Mouse (Mus musculus): ENCODE data around the gene Srp9. TPM values are rescaled to one million over a fixed set of nuclear protein-coding genes. Genes with fewer than 3 reads are reported as not detected.

Gene Srp9
- polyA plus RNA-seq, 1 experiment: 87.8 TPM

GRCm38 (mm10) chr1:182112385-182112784 is 12.2 kb upstream of the Srp9 start:
- no peaks in the 10 kb centered on the region for H3K36me3 ChIP-seq (ENCODE audit: control insufficient read depth, insufficient read depth, low read length, poor library complexity, severe bottlenecking)
- H3K27ac ChIP-seq (ENCODE audit: insufficient read depth, low read length): no peak overlapping the region
- TF ChIP-seq POLR2A (IDR thresholded peaks at IDR 0.05; ENCODE audit: insufficient read depth, low read length): no peak
- TF ChIP-seq CTCF (IDR thresholded peaks at IDR 0.05; ENCODE audit: low read depth, low read length): no peak
- no peak for TF ChIP-seq EP300 (IDR thresholded peaks at IDR 0.05; ENCODE audit: insufficient read depth, low read depth, low read length)
- no peaks in the 10 kb centered on the region for H3K9me3 ChIP-seq (replicated peaks; ENCODE audit: control insufficient read depth, insufficient read depth, low read length, poor library complexity, severe bottlenecking)
- no peak overlapping the region for H3K9ac ChIP-seq (ENCODE audit: low read depth, poor library complexity, severe bottlenecking)
- H3K4me1 ChIP-seq (ENCODE audit: control insufficient read depth, insufficient read depth, low read length): no peaks in the 10 kb centered on the region
- H3K4me3 ChIP-seq (ENCODE audit: low read depth, low read length): no peak overlapping the region
- H3K27me3 ChIP-seq (ENCODE audit: control insufficient read depth, insufficient read depth, low read length, poor library complexity, severe bottlenecking): no peaks in the 10 kb centered on the region

GRCm38 (mm10) chr1:182113131-182113530 is 11.4 kb upstream of the Srp9 start:
- Histone ChIP-seq H3K9me3 (replicated peaks; ENCODE audit: control insufficient read depth, insufficient read depth, low read length, poor library complexity, severe bottlenecking) (no peaks in the 10 kb centered on the region), H3K4me1 (ENCODE audit: control insufficient read depth, insufficient read depth, low read length) (no peaks in the 10 kb centered on the region), H3K36me3 (ENCODE audit: control insufficient read depth, insufficient read depth, low read length, poor library complexity, severe bottlenecking) (no peaks in the 10 kb centered on the region), H3K27me3 (ENCODE audit: control insufficient read depth, insufficient read depth, low read length, poor library complexity, severe bottlenecking) (no peaks in the 10 kb centered on the region), H3K4me3 (ENCODE audit: low read depth, low read length) (no peak overlapping the region), H3K9ac (ENCODE audit: low read depth, poor library complexity, severe bottlenecking) (no peak overlapping the region), H3K27ac (ENCODE audit: insufficient read depth, low read length) (no peak overlapping the region)
- no peak for TF ChIP-seq EP300 (IDR thresholded peaks at IDR 0.05; ENCODE audit: insufficient read depth, low read depth, low read length)
- no peak for TF ChIP-seq POLR2A (IDR thresholded peaks at IDR 0.05; ENCODE audit: insufficient read depth, low read length)
- TF ChIP-seq CTCF (IDR thresholded peaks at IDR 0.05; ENCODE audit: low read depth, low read length): no peak

DNA sequence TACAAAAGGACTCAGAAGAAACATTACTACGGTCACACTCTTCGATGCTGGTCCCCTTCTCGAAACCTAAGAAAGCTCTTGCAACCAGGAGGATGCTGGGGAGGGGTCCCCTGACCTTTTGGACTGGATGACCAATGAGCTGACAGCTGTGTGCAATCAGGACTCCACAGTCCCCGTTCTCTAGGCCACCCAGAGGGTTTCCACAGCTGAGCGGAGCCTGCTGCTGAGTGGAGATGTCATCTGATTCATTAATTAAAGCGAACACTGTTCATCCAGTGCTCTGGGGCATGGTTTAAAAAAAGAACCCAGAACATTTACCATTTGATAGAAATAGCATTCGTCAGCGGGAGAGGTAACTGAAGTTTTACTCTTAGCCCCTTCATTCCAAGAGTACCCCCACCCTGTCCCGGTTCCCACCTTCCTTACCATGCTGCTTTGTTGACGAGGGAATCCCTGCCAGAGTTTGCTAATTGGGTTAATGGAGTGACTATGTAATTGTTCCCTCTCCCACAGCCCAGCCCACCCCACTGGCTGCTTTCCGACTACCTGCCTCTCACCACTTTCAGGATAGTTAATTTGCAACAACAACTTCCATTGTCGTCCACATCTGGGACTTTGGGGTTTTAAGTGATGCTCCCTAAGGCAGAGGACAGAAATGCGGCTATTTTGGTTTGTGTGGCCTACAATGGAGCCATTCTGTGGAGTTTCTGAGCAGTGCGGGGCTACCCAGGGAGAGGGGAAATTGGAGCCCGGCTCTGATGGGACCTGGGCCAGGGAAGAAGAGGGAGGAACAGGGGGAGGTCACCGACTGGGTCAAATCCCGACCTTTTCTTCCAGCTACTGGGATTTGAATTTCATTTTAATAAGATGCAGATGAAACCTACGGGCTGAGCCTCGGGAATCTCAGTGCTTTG is 10.7 kb upstream of the Srp9 start:
- H3K4me3 ChIP-seq (ENCODE audit: low read depth, low read length): no peak overlapping the region
- TF ChIP-seq CTCF (IDR thresholded peaks at IDR 0.05; ENCODE audit: low read depth, low read length) (no peak), POLR2A (IDR thresholded peaks at IDR 0.05; ENCODE audit: insufficient read depth, low read length) (no peak), EP300 (IDR thresholded peaks at IDR 0.05; ENCODE audit: insufficient read depth, low read depth, low read length) (no peak)
- no peak overlapping the region for H3K27ac ChIP-seq (ENCODE audit: insufficient read depth, low read length)
- H3K27me3 ChIP-seq (ENCODE audit: control insufficient read depth, insufficient read depth, low read length, poor library complexity, severe bottlenecking): no peaks in the 10 kb centered on the region
- H3K4me1 ChIP-seq (ENCODE audit: control insufficient read depth, insufficient read depth, low read length): no peaks in the 10 kb centered on the region
- no peaks in the 10 kb centered on the region for H3K9me3 ChIP-seq (replicated peaks; ENCODE audit: control insufficient read depth, insufficient read depth, low read length, poor library complexity, severe bottlenecking)
- no peaks in the 10 kb centered on the region for H3K36me3 ChIP-seq (ENCODE audit: control insufficient read depth, insufficient read depth, low read length, poor library complexity, severe bottlenecking)
- H3K9ac ChIP-seq (ENCODE audit: low read depth, poor library complexity, severe bottlenecking): no peak overlapping the region

GRCm38 (mm10) chr1:182115197-182115596 is 9.3 kb upstream of the Srp9 start:
- H3K36me3 ChIP-seq (ENCODE audit: control insufficient read depth, insufficient read depth, low read length, poor library complexity, severe bottlenecking): no peaks in the 10 kb centered on the region
- no peak overlapping the region for H3K27ac ChIP-seq (ENCODE audit: insufficient read depth, low read length)
- no peak overlapping the region for H3K9ac ChIP-seq (ENCODE audit: low read depth, poor library complexity, severe bottlenecking)
- no peaks in the 10 kb centered on the region for H3K4me1 ChIP-seq (ENCODE audit: control insufficient read depth, insufficient read depth, low read length)
- H3K4me3 ChIP-seq (ENCODE audit: low read depth, low read length): no peak overlapping the region
- TF ChIP-seq CTCF (IDR thresholded peaks at IDR 0.05; ENCODE audit: low read depth, low read length) (peak; percentile 87), EP300 (IDR thresholded peaks at IDR 0.05; ENCODE audit: insufficient read depth, low read depth, low read length) (no peak), POLR2A (IDR thresholded peaks at IDR 0.05; ENCODE audit: insufficient read depth, low read length) (no peak)
- H3K27me3 ChIP-seq (ENCODE audit: control insufficient read depth, insufficient read depth, low read length, poor library complexity, severe bottlenecking): no peaks in the 10 kb centered on the region
- H3K9me3 ChIP-seq (replicated peaks; ENCODE audit: control insufficient read depth, insufficient read depth, low read length, poor library complexity, severe bottlenecking): no peaks in the 10 kb centered on the region

- H3K27ac ChIP-seq (ENCODE audit: insufficient read depth, low read length): no peak overlapping the region
Observed at GRCm38 (mm10) chr1:182115651-182116408, 8.7 kb upstream of the Srp9 start.

More at GRCm38 (mm10) chr1:182115651-182116408, 8.7 kb upstream of the Srp9 start:
- no peaks in the 10 kb centered on the region for H3K27me3 ChIP-seq (ENCODE audit: control insufficient read depth, insufficient read depth, low read length, poor library complexity, severe bottlenecking)
- H3K36me3 ChIP-seq (ENCODE audit: control insufficient read depth, insufficient read depth, low read length, poor library complexity, severe bottlenecking): no peaks in the 10 kb centered on the region
- TF ChIP-seq EP300 (IDR thresholded peaks at IDR 0.05; ENCODE audit: insufficient read depth, low read depth, low read length) (0 out of 2 replicates have a peak, but pooled peaks have one; percentile 18), CTCF (IDR thresholded peaks at IDR 0.05; ENCODE audit: low read depth, low read length) (peak; percentile 80), POLR2A (IDR thresholded peaks at IDR 0.05; ENCODE audit: insufficient read depth, low read length) (no peak)
- no peaks in the 10 kb centered on the region for H3K4me1 ChIP-seq (ENCODE audit: control insufficient read depth, insufficient read depth, low read length)
- no peaks in the 10 kb centered on the region for H3K9me3 ChIP-seq (replicated peaks; ENCODE audit: control insufficient read depth, insufficient read depth, low read length, poor library complexity, severe bottlenecking)
- H3K9ac ChIP-seq (ENCODE audit: low read depth, poor library complexity, severe bottlenecking): no peak overlapping the region
- no peak overlapping the region for H3K4me3 ChIP-seq (ENCODE audit: low read depth, low read length)
